Mouse (Mus musculus): ENCODE data around the gene Zkscan5. TPM values are rescaled to one million over a fixed set of nuclear protein-coding genes. Genes with fewer than 3 reads are reported as not detected.
A peak's percentile ranks its signal among the peaks of the same experiment; 100 is the strongest.
"Not testable (repeated sequence)": the region's sequence is repeated elsewhere in the genome, so short reads cannot be mapped to it uniquely, and the experiment has no call there.

Zkscan5 gene
- total RNA-seq, 2 experiments from 2014 or later: 11.7 to 12.3 TPM

DNA sequence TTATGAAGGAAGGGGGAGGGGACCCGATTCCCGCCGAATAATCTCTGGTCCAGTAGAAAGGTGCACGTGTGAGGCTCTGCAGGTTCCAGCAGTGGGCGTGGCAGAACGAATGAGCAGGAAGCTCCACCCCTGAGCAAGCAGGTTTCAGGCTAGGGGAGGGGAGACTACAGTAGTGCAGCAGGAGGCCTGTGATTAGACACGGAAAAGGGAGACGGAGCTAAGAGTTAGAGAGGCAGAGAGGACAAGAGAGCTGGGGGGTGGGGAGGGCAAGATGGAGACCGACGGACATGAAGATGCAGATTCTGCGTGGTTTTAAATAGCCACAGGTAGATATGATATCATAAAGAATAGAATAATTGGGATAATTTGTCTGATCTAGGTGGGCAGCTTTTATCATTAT is 4.0 kb downstream of the Zkscan5 start:
- DNase-seq (ENCODE audit: low spot score in 2 of 2); intact Hi-C loops (cut with DNase I): not testable (repeated sequence)

GRCm38 (mm10) chr5:145211340-145211739 is 7.0 kb downstream of the Zkscan5 start:
- intact Hi-C loops (cut with DNase I): no loop called here
- no peak for DNase-seq (ENCODE audit: low spot score in 2 of 2)

GRCm38 (mm10) chr5:145212216-145212615 is 7.9 kb downstream of the Zkscan5 start:
- DNase-seq (ENCODE audit: low spot score in 2 of 2): no peak
- intact Hi-C loops (cut with DNase I): no loop called here

- intact Hi-C loops (cut with DNase I): no loop called here
- DNase-seq (ENCODE audit: low spot score in 2 of 2): no peak
These were observed 9.1 kb downstream of the Zkscan5 start for GRCm38 (mm10) chr5:145213505-145213904.

DNA sequence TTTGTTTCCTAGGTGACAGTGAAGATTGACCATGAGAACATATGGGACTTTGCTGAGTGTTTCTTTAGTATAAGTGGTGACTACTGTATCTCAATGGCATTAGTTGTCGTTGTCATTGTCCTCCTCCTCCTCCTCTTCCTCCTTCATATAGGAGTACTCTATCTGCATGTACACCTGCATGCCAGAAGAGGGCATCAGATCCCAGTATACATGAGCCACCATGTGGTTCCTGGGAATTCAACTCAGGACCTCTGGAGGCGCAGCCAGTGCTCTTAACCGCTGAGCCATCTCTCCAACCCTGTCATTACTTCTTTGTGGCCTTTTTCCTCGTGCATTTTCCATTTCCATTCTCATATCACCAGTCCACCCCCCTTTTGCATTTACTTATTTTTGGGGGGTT is 10.3 kb downstream of the Zkscan5 start:
- DNase-seq (ENCODE audit: low spot score in 2 of 2): no peak
- intact Hi-C loops (cut with DNase I): no loop called here

DNA sequence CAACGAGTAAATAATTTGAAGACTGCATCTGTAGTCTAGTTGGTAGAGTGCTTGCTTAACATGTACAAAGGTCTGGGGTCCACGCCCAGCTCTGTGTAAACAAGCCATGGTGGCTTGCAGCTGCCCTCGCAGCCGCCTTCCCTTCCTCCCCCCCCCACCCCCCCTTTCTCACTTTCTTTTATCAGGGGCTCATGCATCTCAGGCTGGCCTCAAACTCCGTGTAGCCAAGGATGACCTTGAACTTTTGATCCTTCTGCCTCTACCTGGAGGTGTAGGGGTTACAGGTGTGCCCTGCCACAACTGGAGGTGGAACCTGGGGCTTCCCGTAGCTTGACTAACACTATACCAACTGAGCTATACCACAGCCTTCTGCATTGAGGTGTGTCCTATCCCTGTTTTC is 13.4 kb downstream of the Zkscan5 start:
- no peak for DNase-seq (ENCODE audit: low spot score in 2 of 2)
- intact Hi-C loops (cut with DNase I): no loop called here

DNA sequence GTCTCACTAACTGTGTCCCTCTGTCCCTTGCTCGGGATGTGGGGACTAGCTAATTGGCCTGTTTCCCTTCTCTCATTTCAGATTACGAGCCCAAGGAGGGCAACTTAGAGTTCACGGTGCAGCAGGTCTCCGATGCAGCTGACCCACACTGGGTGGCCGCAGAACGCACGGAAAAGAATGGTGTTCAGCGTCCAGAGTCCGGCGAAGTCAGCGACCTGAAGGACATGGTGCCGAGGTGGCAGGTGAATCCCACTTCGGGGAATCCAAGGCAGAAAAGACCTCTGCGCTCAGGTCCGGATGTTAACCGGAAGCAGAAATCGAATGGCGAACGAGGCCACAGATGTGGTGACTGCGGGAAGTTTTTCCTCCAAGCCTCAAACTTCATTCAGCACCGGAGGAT is 13.8 kb downstream of the Zkscan5 start:
- no peak for DNase-seq (ENCODE audit: low spot score in 2 of 2)
- intact Hi-C loops (cut with DNase I): no loop called here

- intact Hi-C loops (cut with DNase I): no loop called here
These were observed 14.3 kb downstream of the Zkscan5 start for GRCm38 (mm10) chr5:145218671-145219070.

GRCm38 (mm10) chr5:145219981-145220380 is 15.6 kb downstream of the Zkscan5 start:
- intact Hi-C loops (cut with DNase I): no loop called here
- DNase-seq (ENCODE audit: low spot score in 2 of 2): no peak

More at GRCm38 (mm10) chr5:145218671-145219070, 14.3 kb downstream of the Zkscan5 start:
- no peak for DNase-seq (ENCODE audit: low spot score in 2 of 2)

- intact Hi-C loops (cut with DNase I): no loop called here
- no peak for DNase-seq (ENCODE audit: low spot score in 2 of 2)
These were observed 18.5 kb downstream of the Zkscan5 start for GRCm38 (mm10) chr5:145222840-145223239.

DNA sequence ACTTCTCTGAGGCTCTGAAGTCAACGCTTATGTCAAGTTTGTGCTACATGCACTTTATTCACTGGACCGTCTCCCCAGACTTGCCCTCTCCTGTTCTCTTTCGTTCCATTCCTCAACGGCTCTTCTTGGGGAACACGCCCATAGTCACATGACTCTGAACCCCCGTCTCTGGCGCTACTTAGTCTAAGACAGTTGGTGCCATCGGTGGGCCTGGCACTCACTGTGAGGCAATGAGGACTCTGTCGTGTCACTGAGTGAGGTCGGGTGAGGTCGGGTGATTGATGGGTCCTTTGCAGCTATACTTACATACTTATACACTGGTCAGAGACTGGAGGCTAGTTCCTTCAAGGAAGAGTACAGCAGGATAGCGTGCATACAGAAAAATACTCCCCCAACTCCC is 19.0 kb downstream of the Zkscan5 start:
- intact Hi-C loops (cut with DNase I): no loop called here
- DNase-seq (ENCODE audit: low spot score in 2 of 2): no peak

DNA sequence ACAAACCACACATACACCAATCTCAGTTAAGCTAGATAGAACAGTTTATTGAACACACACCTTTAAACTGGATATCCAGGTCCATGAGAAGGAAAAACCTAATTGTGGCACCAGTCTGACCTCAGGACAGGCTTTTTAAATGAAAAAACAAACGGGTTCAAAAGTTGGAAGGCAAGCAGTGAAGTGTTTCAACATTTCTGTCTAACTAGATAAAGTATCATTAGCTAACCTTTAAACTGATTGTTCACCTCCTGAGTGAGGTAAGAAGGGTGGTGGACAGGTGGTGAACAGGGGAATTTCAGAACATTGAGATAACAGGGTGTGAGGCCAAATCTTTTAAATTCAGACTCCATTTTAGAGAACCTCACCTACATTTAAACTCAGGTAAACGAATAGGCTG is 22.1 kb downstream of the Zkscan5 start:
- no peak for DNase-seq (ENCODE audit: low spot score in 2 of 2)
- intact Hi-C loops (cut with DNase I): no loop called here

DNA sequence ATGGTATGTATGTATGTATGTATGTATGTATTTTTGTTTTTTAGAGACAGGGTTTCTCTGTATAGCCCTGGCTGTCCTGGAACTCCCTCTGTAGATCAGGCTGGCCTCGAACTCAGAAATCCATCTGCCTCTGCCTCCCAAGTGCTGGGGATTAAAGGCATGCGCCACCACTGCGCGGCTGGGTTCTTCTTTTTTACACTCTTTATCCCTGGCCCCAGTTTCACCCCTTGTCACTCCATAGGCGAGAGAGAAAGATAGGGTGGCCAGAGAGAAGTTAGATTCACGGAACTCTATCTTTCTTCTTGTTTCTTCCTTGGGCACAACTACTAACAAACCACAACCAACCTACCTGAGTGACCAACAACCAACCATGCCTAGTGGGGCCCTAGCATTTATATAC is 24.9 kb downstream of the Zkscan5 start:
- DNase-seq (ENCODE audit: low spot score in 2 of 2); intact Hi-C loops (cut with DNase I): not testable (repeated sequence)

GRCm38 (mm10) chr5:145230641-145231040 is 26.3 kb downstream of the Zkscan5 start:
- no peak for DNase-seq (ENCODE audit: low spot score in 2 of 2)
- intact Hi-C loops (cut with DNase I): loop anchor here (2.0 kb wide), 2 partner anchors 26 to 50 kb away; partner anchors contain the start of genes Zkscan5 and Zscan25

DNA sequence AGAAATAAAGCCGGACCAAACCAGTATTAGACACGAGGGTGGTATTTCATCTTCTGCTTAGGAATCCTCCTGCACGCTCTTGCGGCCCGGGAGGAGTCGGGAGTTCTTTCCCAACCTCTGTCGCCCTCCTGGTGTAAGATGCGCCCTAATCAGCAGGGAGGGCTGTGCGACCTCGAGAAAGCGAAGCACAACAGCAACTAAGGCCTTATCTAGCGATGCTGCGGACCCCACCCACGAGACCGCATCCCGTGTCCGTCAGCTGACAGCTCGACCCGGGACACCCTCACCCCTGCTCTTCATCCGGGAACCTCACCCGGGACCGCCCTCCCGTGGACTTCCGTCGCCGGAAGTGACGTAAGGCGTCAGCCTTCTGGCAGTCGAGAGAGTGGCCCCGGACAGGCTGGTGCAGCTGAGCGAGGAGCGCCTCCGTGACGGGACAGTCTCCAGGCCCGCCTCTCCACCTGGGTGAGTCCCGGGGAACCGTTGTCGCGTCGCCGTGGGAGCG is 27.1 kb downstream of the Zkscan5 start, which contains the start of gene Zfp655:
Gene Zfp655 (plus strand): TSS at position 349 of the 505 bp plus-strand sequence.
- peak; percentile 97 for DNase-seq (ENCODE audit: low spot score in 2 of 2)
- intact Hi-C loops (cut with DNase I): loop anchor here (2.0 kb wide), 2 partner anchors 27 to 49 kb away; partner anchors contain the start of genes Zkscan5 and Zscan25

GRCm38 (mm10) chr5:145231893-145232411 is 27.6 kb downstream of the Zkscan5 start:
- intact Hi-C loops (cut with DNase I): loop anchor here (2.0 kb wide), 2 partner anchors 27 to 49 kb away; partner anchors contain the start of genes Zkscan5 and Zscan25
- DNase-seq (ENCODE audit: low spot score in 2 of 2): peak in 1 of 2 experiments; percentile 13

- DNase-seq (ENCODE audit: low spot score in 2 of 2): no peak
- intact Hi-C loops (cut with DNase I): no loop called here
These were observed 30.3 kb downstream of the Zkscan5 start for GRCm38 (mm10) chr5:145234636-145235035.

- DNase-seq (ENCODE audit: low spot score in 2 of 2): no peak
- intact Hi-C loops (cut with DNase I): no loop called here
These were observed 45.2 kb downstream of the Zkscan5 start for GRCm38 (mm10) chr5:145249520-145249919.
